Mouse (Mus musculus) stomach, embryonic 15.5 days (tissue): ENCODE measurements around the gene Trpm3. TPM values are rescaled to one million over a fixed set of nuclear protein-coding genes. Genes with fewer than 3 reads are reported as not detected.

ENCODE experiments used
- ATAC-seq: fragments of 200-750 bp; cut with Nextera tagmentation; 2 replicates; pipeline ENCODE4 v1.8.0; 2017; ENCODE audit warnings: low read depth, moderate number of reproducible peaks, moderate TSS enrichment; ENCODE audit not compliant: insufficient read depth, low FRiP score
- H3K27ac ChIP-seq: fragments of 300-500 bp; sonication (generic); 2 replicates; pipeline ENCODE4 v1.5.1; 2015; ENCODE audit warnings: mild to moderate bottlenecking, inconsistent platforms
- H3K27me3 ChIP-seq: fragments of 300-500 bp; sonication (generic); replicated peaks from 2 replicates; pipeline ENCODE4 v1.6.1; 2015; ENCODE audit warnings: inconsistent platforms
- H3K36me3 ChIP-seq: fragments of 300-500 bp; sonication (generic); 2 replicates; pipeline ENCODE4 v1.6.1; 2015; ENCODE audit warnings: inconsistent platforms
- H3K4me1 ChIP-seq: fragments of 300-500 bp; sonication (generic); 2 replicates; pipeline ENCODE4 v1.6.1; 2015; ENCODE audit warnings: inconsistent platforms
- H3K4me2 ChIP-seq: fragments of 300-500 bp; sonication (generic); 2 replicates; pipeline ENCODE4 v1.6.1; 2015; ENCODE audit warnings: mild to moderate bottlenecking, inconsistent platforms
- H3K4me3 ChIP-seq: fragments of 300-500 bp; sonication (generic); replicated peaks from 2 replicates; pipeline ENCODE4 v1.5.1; 2015; ENCODE audit warnings: inconsistent platforms
- H3K9ac ChIP-seq: fragments of 300-500 bp; sonication (generic); 2 replicates; pipeline ENCODE4 v1.6.1; 2015; ENCODE audit warnings: inconsistent platforms
- H3K9me3 ChIP-seq: fragments of 300-500 bp; sonication (generic); 2 replicates; pipeline ENCODE4 v1.6.1; 2016; ENCODE audit warnings: inconsistent platforms
- WGBS: fragments of 180-500 bp; shearing (Covaris S2); methylation state at CpG from one replicate; pipeline ENCODE4 v1.1.7; 2015; 5-methylcytosine and 5-hydroxymethylcytosine counted together
- polyA plus RNA-seq: library from polyadenylated mRNA; unstranded; fragments of >200 nt; fragmentation: Nextera tagmentation; extraction: Ambion mirVana; gene quantifications from 2 replicates; pipeline ENCODE4 v1.2.1, GENCODE M21; 2015

The Trpm3 gene
- polyA plus RNA-seq, 1 experiment from 2014 or later = 0.58 TPM

GRCm38 (mm10) chr19:22958414-22958813, 819.6 kb downstream of the Trpm3 start:
- ATAC-seq = no peak
- no peak overlapping the region for H3K4me3 ChIP-seq

GRCm38 (mm10) chr19:22960450-22961265, 821.8 kb downstream of the Trpm3 start:
- no peaks in the 10 kb centered on the region for H3K36me3 ChIP-seq
- H3K27me3 ChIP-seq = no peaks in the 10 kb centered on the region
- H3K9ac ChIP-seq = no peak overlapping the region
- H3K9me3 ChIP-seq = no peaks in the 10 kb centered on the region
- H3K27ac ChIP-seq = no peak overlapping the region
- no peaks in the 10 kb centered on the region for H3K4me1 ChIP-seq
- no peak for ATAC-seq
- H3K4me2 ChIP-seq = no peak overlapping the region
- no peak overlapping the region for H3K4me3 ChIP-seq
- 72% methylated on average over 14 of the region's 14 CpGs for WGBS

More at GRCm38 (mm10) chr19:22958414-22958813, 819.6 kb downstream of the Trpm3 start:
- H3K36me3 ChIP-seq = no peaks in the 10 kb centered on the region
- H3K4me2 ChIP-seq = no peak overlapping the region
- WGBS = 73% methylated on average over 4 of the region's 4 CpGs
- H3K4me1 ChIP-seq = no peaks in the 10 kb centered on the region
- H3K9me3 ChIP-seq = no peaks in the 10 kb centered on the region
- H3K27me3 ChIP-seq = no peaks in the 10 kb centered on the region
- H3K27ac ChIP-seq = no peak overlapping the region
- no peak overlapping the region for H3K9ac ChIP-seq

- Histone ChIP-seq H3K36me3 (no peaks in the 10 kb centered on the region), H3K4me1 (no peaks in the 10 kb centered on the region), H3K4me3 (no peak overlapping the region), H3K27ac (no peak overlapping the region), H3K9me3 (no peaks in the 10 kb centered on the region), H3K4me2 (no peak overlapping the region), H3K9ac (no peak overlapping the region), H3K27me3 (no peaks in the 10 kb centered on the region)
- WGBS = 65% methylated on average over 12 of the region's 12 CpGs
- ATAC-seq = no peak
Measured at GRCm38 (mm10) chr19:22962001-22962708, 823.3 kb downstream of the Trpm3 start.

- 46% methylated on average over 8 of the region's 8 CpGs for WGBS
- ATAC-seq = no peak
- H3K36me3 ChIP-seq = no peaks in the 10 kb centered on the region
Measured at GRCm38 (mm10) chr19:22962731-22963130, 823.9 kb downstream of the Trpm3 start.

GRCm38 (mm10) chr19:22963726-22964398, 825.0 kb downstream of the Trpm3 start:
- no peak overlapping the region for H3K4me2 ChIP-seq
- no peaks in the 10 kb centered on the region for H3K27me3 ChIP-seq
- 70% methylated on average over 6 of the region's 6 CpGs for WGBS
- no peak overlapping the region for H3K9ac ChIP-seq
- no peak overlapping the region for H3K27ac ChIP-seq
- H3K9me3 ChIP-seq = no peaks in the 10 kb centered on the region
- H3K36me3 ChIP-seq = no peaks in the 10 kb centered on the region
- no peaks in the 10 kb centered on the region for H3K4me1 ChIP-seq
- ATAC-seq = no peak
- no peak overlapping the region for H3K4me3 ChIP-seq

More at GRCm38 (mm10) chr19:22962731-22963130, 823.9 kb downstream of the Trpm3 start:
- H3K27me3 ChIP-seq = no peaks in the 10 kb centered on the region
- no peak overlapping the region for H3K4me3 ChIP-seq
- H3K27ac ChIP-seq = no peak overlapping the region
- H3K4me2 ChIP-seq = no peak overlapping the region
- H3K9me3 ChIP-seq = no peaks in the 10 kb centered on the region
- no peak overlapping the region for H3K9ac ChIP-seq
- H3K4me1 ChIP-seq = no peaks in the 10 kb centered on the region

GRCm38 (mm10) chr19:22965470-22965869, 826.6 kb downstream of the Trpm3 start:
- Histone ChIP-seq H3K4me1 (no peaks in the 10 kb centered on the region), H3K27me3 (no peaks in the 10 kb centered on the region), H3K4me3 (no peak overlapping the region), H3K9me3 (no peaks in the 10 kb centered on the region), H3K9ac (no peak overlapping the region), H3K36me3 (no peaks in the 10 kb centered on the region), H3K27ac (no peak overlapping the region), H3K4me2 (no peak overlapping the region)
- ATAC-seq = no peak
- 70% methylated on average over 6 of the region's 6 CpGs for WGBS

GRCm38 (mm10) chr19:22973294-22973693, 834.4 kb downstream of the Trpm3 start:
- Histone ChIP-seq H3K9ac (no peak overlapping the region), H3K9me3 (no peaks in the 10 kb centered on the region), H3K27ac (no peak overlapping the region), H3K4me3 (no peak overlapping the region), H3K27me3 (no peaks in the 10 kb centered on the region), H3K36me3 (no peaks in the 10 kb centered on the region), H3K4me1 (no peaks in the 10 kb centered on the region), H3K4me2 (no peak overlapping the region)
- no peak for ATAC-seq
- WGBS = 82% methylated on average over 3 of the region's 3 CpGs

- H3K27ac ChIP-seq = no peak overlapping the region
- H3K27me3 ChIP-seq = no peaks in the 10 kb centered on the region
- ATAC-seq = no peak
- H3K4me1 ChIP-seq = no peaks in the 10 kb centered on the region
- H3K9ac ChIP-seq = no peak overlapping the region
- 83% methylated on average over 5 of the region's 5 CpGs for WGBS
- H3K36me3 ChIP-seq = no peaks in the 10 kb centered on the region
- no peak overlapping the region for H3K4me3 ChIP-seq
- H3K4me2 ChIP-seq = no peak overlapping the region
- no peaks in the 10 kb centered on the region for H3K9me3 ChIP-seq
Measured at GRCm38 (mm10) chr19:22973727-22974126, 834.9 kb downstream of the Trpm3 start.

GRCm38 (mm10) chr19:22975801-22976200, 837.0 kb downstream of the Trpm3 start:
- H3K4me2 ChIP-seq = no peak overlapping the region
- H3K4me3 ChIP-seq = no peak overlapping the region
- ATAC-seq = no peak
- H3K27ac ChIP-seq = no peak overlapping the region
- 93% methylated on average over 5 of the region's 5 CpGs for WGBS
- no peaks in the 10 kb centered on the region for H3K36me3 ChIP-seq
- H3K4me1 ChIP-seq = no peaks in the 10 kb centered on the region
- H3K9me3 ChIP-seq = no peaks in the 10 kb centered on the region
- H3K27me3 ChIP-seq = no peaks in the 10 kb centered on the region
- H3K9ac ChIP-seq = no peak overlapping the region

GRCm38 (mm10) chr19:22977508-22977907, 838.7 kb downstream of the Trpm3 start:
- ATAC-seq = no peak
- H3K4me3 ChIP-seq = no peak overlapping the region
- 53% methylated on average over 5 of the region's 5 CpGs for WGBS

GRCm38 (mm10) chr19:22978763-22979162, 839.9 kb downstream of the Trpm3 start:
- no peak overlapping the region for H3K9ac ChIP-seq
- 94% methylated on average over 7 of the region's 7 CpGs for WGBS
- H3K36me3 ChIP-seq = no peaks in the 10 kb centered on the region
- no peak overlapping the region for H3K27ac ChIP-seq
- no peak overlapping the region for H3K4me2 ChIP-seq
- ATAC-seq = no peak
- H3K4me3 ChIP-seq = no peak overlapping the region
- no peaks in the 10 kb centered on the region for H3K4me1 ChIP-seq
- no peaks in the 10 kb centered on the region for H3K9me3 ChIP-seq
- H3K27me3 ChIP-seq = no peaks in the 10 kb centered on the region

More at GRCm38 (mm10) chr19:22977508-22977907, 838.7 kb downstream of the Trpm3 start:
- Histone ChIP-seq H3K27ac (no peak overlapping the region), H3K27me3 (no peaks in the 10 kb centered on the region), H3K4me1 (no peaks in the 10 kb centered on the region), H3K36me3 (no peaks in the 10 kb centered on the region), H3K9me3 (no peaks in the 10 kb centered on the region), H3K4me2 (no peak overlapping the region), H3K9ac (no peak overlapping the region)

GRCm38 (mm10) chr19:22979191-22979590, 840.3 kb downstream of the Trpm3 start:
- Histone ChIP-seq H3K9ac (no peak overlapping the region), H3K27ac (no peak overlapping the region), H3K27me3 (no peaks in the 10 kb centered on the region), H3K36me3 (no peaks in the 10 kb centered on the region), H3K4me2 (no peak overlapping the region), H3K4me3 (no peak overlapping the region), H3K4me1 (no peaks in the 10 kb centered on the region), H3K9me3 (no peaks in the 10 kb centered on the region)
- 72% methylated on average over 1 of the region's 1 CpGs for WGBS
- ATAC-seq = no peak
